Mouse (Mus musculus) limb, embryonic 14.5 days (tissue): ENCODE results near the gene Cdk6. TPM values are rescaled to one million over a fixed set of nuclear protein-coding genes. Genes with fewer than 3 reads are reported as not detected.
"Not testable (repeated sequence)": the region's sequence is repeated elsewhere in the genome, so short reads cannot be mapped to it uniquely, and the experiment has no call there.

Experiments used
- ATAC-seq: fragments of 200-750 bp; cut with Nextera tagmentation; 2 replicates; pipeline ENCODE4 v1.8.0; 2017; ENCODE audit warnings: low read depth, moderate number of reproducible peaks, moderate TSS enrichment; ENCODE audit not compliant: low FRiP score
- DNase-seq: peaks from one replicate; pipeline ENCODE4 v3.0.0-alpha.2; 2015; ENCODE audit warnings: low spot score
- H3K27ac ChIP-seq: fragments of 300-500 bp; sonication (generic); replicated peaks from 2 replicates; pipeline ENCODE4 v1.5.1; 2014; ENCODE audit warnings: low read depth, mild to moderate bottlenecking, low read length, moderate library complexity, mixed read lengths
- H3K27me3 ChIP-seq: fragments of 300-500 bp; sonication (generic); 2 replicates; pipeline ENCODE4 v1.6.1; 2014; ENCODE audit warnings: low read length, mixed read lengths; ENCODE audit not compliant: control insufficient read depth, insufficient read depth
- H3K36me3 ChIP-seq: fragments of 300-500 bp; sonication (generic); 2 replicates; pipeline ENCODE4 v1.6.1; 2014; ENCODE audit warnings: mild to moderate bottlenecking, low read length, moderate library complexity, mixed read lengths; ENCODE audit not compliant: control insufficient read depth, insufficient read depth
- H3K4me1 ChIP-seq: fragments of 300-500 bp; sonication (generic); 2 replicates; pipeline ENCODE4 v1.6.1; 2014; ENCODE audit warnings: antibody characterized with exemption, low read length, mixed read lengths; ENCODE audit not compliant: control insufficient read depth, insufficient read depth
- H3K4me2 ChIP-seq: fragments of 300-500 bp; sonication (generic); replicated peaks from 2 replicates; pipeline ENCODE4 v1.6.1; 2014; ENCODE audit warnings: low read depth, mild to moderate bottlenecking, low read length, moderate library complexity; ENCODE audit not compliant: severe bottlenecking
- H3K4me3 ChIP-seq: fragments of 300-500 bp; sonication (generic); replicated peaks from 2 replicates; pipeline ENCODE4 v1.5.1; 2014; ENCODE audit warnings: low read length
- H3K9ac ChIP-seq: fragments of 300-500 bp; sonication (generic); 2 replicates; pipeline ENCODE4 v1.6.1; 2014; ENCODE audit warnings: mild to moderate bottlenecking, low read depth, low read length, moderate library complexity; ENCODE audit not compliant: severe bottlenecking
- H3K9me3 ChIP-seq: fragments of 300-500 bp; sonication (generic); 2 replicates; pipeline ENCODE4 v1.6.1; 2016; ENCODE audit warnings: low read length; ENCODE audit not compliant: control insufficient read depth
- POLR2A ChIP-seq: fragments of 200-500 bp; IDR thresholded peaks from 2 replicates; pipeline ENCODE4 v1.8.0; 2012; ENCODE audit warnings: inconsistent platforms, mild to moderate bottlenecking, moderate library complexity, borderline replicate concordance; ENCODE audit not compliant: insufficient read depth, insufficient read length; ENCODE audit errors: extremely low read depth
- WGBS: fragments of 180-500 bp; shearing (Covaris S2); extraction: QIAGEN DNeasy Blood & Tissue Kit; methylation state at CpG from one replicate; pipeline ENCODE4 v1.1.7; 2014; 5-methylcytosine and 5-hydroxymethylcytosine counted together
- polyA plus RNA-seq, 2 experiments: library from polyadenylated mRNA; depleted of rRNA in 1 of 2; stranded (reverse) in 1 of 2; unstranded in 1 of 2; fragments of >200 nt; fragmentation: Nextera tagmentation in 1 of 2; extraction: Ambion mirVana in 1 of 2; gene quantifications; 2 replicates each; pipeline versions ENCODE4 v1.2.1 to v1.2.3; 2012 to 2014

The Cdk6 gene
- polyA plus RNA-seq, 2 experiments, result 11.3 to 23.8 TPM

DNA sequence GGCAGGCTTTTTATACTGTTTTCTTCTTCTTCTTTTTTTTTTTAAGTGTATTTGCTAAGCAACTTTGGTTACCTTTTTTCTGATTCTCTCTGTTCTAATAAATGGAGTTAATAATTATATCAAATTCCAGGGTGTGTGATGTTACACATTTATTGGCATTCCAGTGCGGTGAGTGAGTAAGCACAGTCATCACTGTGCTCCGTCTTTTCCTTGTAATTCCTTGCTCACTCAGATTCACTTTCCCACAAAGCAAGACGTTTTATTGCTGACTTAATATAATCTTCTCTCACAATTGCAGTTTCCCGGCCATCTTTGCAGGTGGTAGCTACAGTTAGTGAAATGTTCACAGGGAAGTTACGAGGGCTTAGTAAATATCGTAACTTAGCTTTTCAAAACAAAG lies 19.2 kb upstream of the Cdk6 start:
- Histone ChIP-seq H3K27ac (no peak overlapping the region), H3K9ac (no peak overlapping the region), H3K9me3 (no peaks in the 10 kb centered on the region), H3K4me1 (no peaks in the 10 kb centered on the region), H3K4me2 (no peak overlapping the region), H3K36me3 (no peaks in the 10 kb centered on the region), H3K4me3 (no peak overlapping the region), H3K27me3 (no peaks in the 10 kb centered on the region)
- ATAC-seq (no peak), DNase-seq (no peak)
- WGBS, result 40% methylated on average over 6 of the region's 6 CpGs
- TF ChIP-seq POLR2A, result no peak

GRCm38 (mm10) chr5:3324116-3324515 lies 17.2 kb upstream of the Cdk6 start:
- Histone ChIP-seq H3K9me3 (no peaks in the 10 kb centered on the region), H3K4me3 (no peak overlapping the region), H3K4me2 (no peak overlapping the region), H3K4me1 (no peaks in the 10 kb centered on the region), H3K9ac (no peak overlapping the region), H3K27me3 (no peaks in the 10 kb centered on the region), H3K36me3 (no peaks in the 10 kb centered on the region), H3K27ac (no peak overlapping the region)
- ATAC-seq (no peak), DNase-seq (no peak)
- no peak for TF ChIP-seq POLR2A
- WGBS, result 47% methylated on average over 4 of the region's 4 CpGs

- DNase-seq (no peak), ATAC-seq (no peak)
- TF ChIP-seq POLR2A, result no peak
- no peak overlapping the region for H3K27ac ChIP-seq
- H3K4me2 ChIP-seq, result no peak overlapping the region
- H3K4me1 ChIP-seq, result no peaks in the 10 kb centered on the region
- no peaks in the 10 kb centered on the region for H3K36me3 ChIP-seq
- WGBS, result 39% methylated on average over 1 of the region's 1 CpGs
- no peak overlapping the region for H3K4me3 ChIP-seq
- H3K27me3 ChIP-seq, result no peaks in the 10 kb centered on the region
- H3K9ac ChIP-seq, result no peak overlapping the region
- H3K9me3 ChIP-seq, result no peaks in the 10 kb centered on the region
Measured at GRCm38 (mm10) chr5:3329361-3329760, 11.9 kb upstream of the Cdk6 start.

DNA sequence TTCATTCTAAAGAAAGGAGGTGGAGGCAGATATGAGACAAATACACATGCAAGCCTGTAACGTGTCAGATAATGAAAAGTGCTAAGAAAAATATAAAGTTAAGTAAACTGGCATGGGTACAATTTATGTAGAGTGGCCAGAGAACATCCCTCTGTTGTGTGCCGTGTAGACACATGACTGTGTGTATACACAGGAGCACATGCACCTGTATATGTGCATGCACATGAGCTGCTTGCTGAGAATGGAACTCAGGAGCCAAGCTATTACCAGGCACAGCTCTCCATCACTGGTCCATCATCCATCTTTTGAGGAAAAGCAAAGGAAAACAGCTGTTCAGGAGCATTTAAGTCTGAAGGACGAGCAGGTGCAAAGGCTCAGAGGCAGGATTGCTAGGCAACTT lies 10.4 kb upstream of the Cdk6 start:
- Histone ChIP-seq H3K9me3 (no peaks in the 10 kb centered on the region), H3K27me3 (no peaks in the 10 kb centered on the region), H3K36me3 (no peaks in the 10 kb centered on the region), H3K4me3 (no peak overlapping the region), H3K27ac (no peak overlapping the region), H3K4me2 (no peak overlapping the region), H3K9ac (no peak overlapping the region), H3K4me1 (no peaks in the 10 kb centered on the region)
- 69% methylated on average over 3 of the region's 3 CpGs for WGBS
- ATAC-seq (no peak), DNase-seq (no peak)
- TF ChIP-seq POLR2A, result no peak

- not testable (repeated sequence) for ATAC-seq, H3K36me3 ChIP-seq, H3K9me3 ChIP-seq, DNase-seq, H3K4me3 ChIP-seq, H3K27ac ChIP-seq, H3K4me2 ChIP-seq, H3K4me1 ChIP-seq, H3K9ac ChIP-seq, H3K27me3 ChIP-seq
- 91% methylated on average over 4 of the region's 4 CpGs for WGBS
Measured at GRCm38 (mm10) chr5:3333019-3333418, 8.3 kb upstream of the Cdk6 start.

GRCm38 (mm10) chr5:3340340-3341058 lies 786 bp upstream of the Cdk6 start:
- under 1% methylated on average over 15 of the region's 15 CpGs for WGBS
- not testable (repeated sequence) for H3K4me1 ChIP-seq, H3K27ac ChIP-seq, H3K9me3 ChIP-seq, H3K36me3 ChIP-seq, ATAC-seq, DNase-seq, H3K27me3 ChIP-seq
- H3K4me3 ChIP-seq, result peak overlapping the region; percentile 61
- H3K4me2 ChIP-seq, result peak overlapping the region; percentile 96
- H3K9ac ChIP-seq, result peak overlapping the region; percentile 70
